Mouse (Mus musculus): ENCODE results near the gene Sec24d. TPM values are rescaled to one million over a fixed set of nuclear protein-coding genes. Genes with fewer than 3 reads are reported as not detected.

Gene Sec24d
- polyA plus RNA-seq, 1 experiment, result 20.8 TPM

DNA sequence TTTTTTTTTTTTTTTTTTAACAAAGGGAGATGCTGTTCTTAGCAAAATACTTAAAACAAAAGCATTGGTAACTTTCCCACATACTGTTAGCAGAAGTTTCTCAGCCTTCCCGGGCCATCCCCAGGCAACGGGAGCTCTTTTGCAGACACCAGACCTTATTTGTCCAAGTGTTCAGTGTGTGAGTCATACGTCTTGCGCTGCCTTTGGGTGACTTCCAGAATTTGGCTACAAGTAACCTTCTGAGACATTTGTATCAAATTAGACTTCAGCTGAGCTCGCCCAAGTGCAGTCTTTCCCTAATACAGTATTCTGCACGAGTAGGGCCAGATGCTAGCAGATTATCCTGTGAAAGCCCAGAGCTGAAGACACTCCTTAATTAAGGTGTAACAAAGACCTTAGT lies 62.0 kb downstream of the Sec24d start:
- TF ChIP-seq POLR2A (IDR thresholded peaks at IDR 0.05; ENCODE audit: low read depth, low read length), result no peak
- TF ChIP-seq CTCF (conservative IDR thresholded peaks at IDR 0.05; ENCODE audit: insufficient read depth, insufficient read length, low read depth, low read length), result no peak
- Histone ChIP-seq H3K36me3 (ENCODE audit: control insufficient read depth, insufficient read depth, low read length) (peaks cover 3% of the 10 kb centered on the region; the same call in 1 of the 2 replicates), H3K4me1 (ENCODE audit: control insufficient read depth, insufficient read depth, low read length) (no peaks in the 10 kb centered on the region), H3K27ac (ENCODE audit: insufficient read depth, low read depth, low read length) (no peak overlapping the region), H3K27me3 (replicated peaks; ENCODE audit: control insufficient read depth, insufficient read depth, low read length) (no peaks in the 10 kb centered on the region), H3K4me3 (ENCODE audit: insufficient read depth, low read depth, low read length) (no peak overlapping the region)
- peak; percentile 67 for DNase-seq
- WGBS, result 75% methylated on average over 6 of the region's 6 CpGs

DNA sequence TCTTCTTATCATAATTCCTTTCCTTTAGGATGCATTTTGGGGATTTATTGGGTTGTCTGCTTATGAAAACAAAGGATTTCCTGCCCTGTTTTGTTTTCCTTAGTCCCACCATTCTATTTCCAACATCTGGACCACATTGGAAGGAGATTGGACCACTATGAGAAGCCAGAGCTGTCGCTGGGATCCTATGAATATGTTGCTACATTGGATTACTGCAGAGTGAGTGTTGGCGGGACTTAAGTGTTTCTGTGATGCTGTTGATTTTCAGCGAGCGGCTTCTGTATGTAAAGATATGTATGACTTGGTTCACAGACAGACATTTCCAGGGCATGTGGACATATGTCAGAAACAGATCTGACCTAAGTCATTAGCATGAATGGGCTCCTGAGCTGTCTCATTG lies 63.0 kb downstream of the Sec24d start:
- Histone ChIP-seq H3K4me1 (ENCODE audit: control insufficient read depth, insufficient read depth, low read length) (no peaks in the 10 kb centered on the region), H3K27ac (ENCODE audit: insufficient read depth, low read depth, low read length) (no peak overlapping the region; the same call in 1 of the 2 replicates), H3K36me3 (ENCODE audit: control insufficient read depth, insufficient read depth, low read length) (peaks cover 3% of the 10 kb centered on the region; the same call in 1 of the 2 replicates), H3K4me3 (ENCODE audit: insufficient read depth, low read depth, low read length) (no peak overlapping the region), H3K27me3 (replicated peaks; ENCODE audit: control insufficient read depth, insufficient read depth, low read length) (no peaks in the 10 kb centered on the region)
- TF ChIP-seq POLR2A (IDR thresholded peaks at IDR 0.05; ENCODE audit: low read depth, low read length) (no peak), CTCF (conservative IDR thresholded peaks at IDR 0.05; ENCODE audit: insufficient read depth, insufficient read length, low read depth, low read length) (no peak)
- DNase-seq, result no peak
- 86% methylated on average over 4 of the region's 4 CpGs for WGBS

GRCm38 (mm10) chr3:123332330-123333054 lies 65.2 kb downstream of the Sec24d start:
- H3K4me3 ChIP-seq (ENCODE audit: insufficient read depth, low read depth, low read length), result no peak overlapping the region
- no peak for TF ChIP-seq POLR2A (IDR thresholded peaks at IDR 0.05; ENCODE audit: low read depth, low read length)
- TF ChIP-seq CTCF (conservative IDR thresholded peaks at IDR 0.05; ENCODE audit: insufficient read depth, insufficient read length, low read depth, low read length), result no peak
- H3K27me3 ChIP-seq (replicated peaks; ENCODE audit: control insufficient read depth, insufficient read depth, low read length), result no peaks in the 10 kb centered on the region
- no peak for DNase-seq
- peaks cover 3% of the 10 kb centered on the region; the same call in 1 of the 2 replicates for H3K36me3 ChIP-seq (ENCODE audit: control insufficient read depth, insufficient read depth, low read length)
- H3K4me1 ChIP-seq (ENCODE audit: control insufficient read depth, insufficient read depth, low read length), result no peaks in the 10 kb centered on the region
- H3K27ac ChIP-seq (ENCODE audit: insufficient read depth, low read depth, low read length), result no peak overlapping the region
- 74% methylated on average over 2 of the region's 2 CpGs for WGBS

DNA sequence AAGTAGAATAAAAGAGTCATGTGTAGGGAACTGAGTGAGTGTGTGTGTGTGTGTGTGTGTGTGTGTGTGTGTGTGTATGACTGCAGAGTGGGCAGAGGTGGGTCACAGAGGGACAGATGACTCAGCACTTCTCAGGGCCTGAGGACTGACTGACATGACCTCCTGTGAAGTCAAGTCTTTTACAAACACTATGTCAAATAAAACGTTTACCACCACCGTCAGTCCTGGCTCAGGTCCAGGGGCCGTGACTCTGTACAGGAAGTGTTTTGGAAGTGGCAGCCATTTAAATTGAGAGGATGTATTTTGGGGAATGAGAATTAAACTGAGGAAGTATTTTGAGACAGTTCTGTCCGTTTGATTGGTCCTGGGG lies 65.8 kb downstream of the Sec24d start:
- Histone ChIP-seq H3K27ac (ENCODE audit: insufficient read depth, low read depth, low read length) (no peak overlapping the region), H3K4me1 (ENCODE audit: control insufficient read depth, insufficient read depth, low read length) (no peaks in the 10 kb centered on the region), H3K27me3 (replicated peaks; ENCODE audit: control insufficient read depth, insufficient read depth, low read length) (no peaks in the 10 kb centered on the region), H3K4me3 (ENCODE audit: insufficient read depth, low read depth, low read length) (no peak overlapping the region), H3K36me3 (ENCODE audit: control insufficient read depth, insufficient read depth, low read length) (peaks cover 3% of the 10 kb centered on the region; the same call in 1 of the 2 replicates)
- TF ChIP-seq POLR2A (IDR thresholded peaks at IDR 0.05; ENCODE audit: low read depth, low read length) (no peak), CTCF (conservative IDR thresholded peaks at IDR 0.05; ENCODE audit: insufficient read depth, insufficient read length, low read depth, low read length) (no peak)
- peak; percentile 24 for DNase-seq
- WGBS, result 24% methylated on average over 4 of the region's 4 CpGs

- 77% methylated on average over 7 of the region's 7 CpGs for WGBS
- Histone ChIP-seq H3K27me3 (replicated peaks; ENCODE audit: control insufficient read depth, insufficient read depth, low read length) (no peaks in the 10 kb centered on the region), H3K27ac (ENCODE audit: insufficient read depth, low read depth, low read length) (no peak overlapping the region), H3K4me3 (ENCODE audit: insufficient read depth, low read depth, low read length) (no peak overlapping the region), H3K4me1 (ENCODE audit: control insufficient read depth, insufficient read depth, low read length) (no peaks in the 10 kb centered on the region), H3K36me3 (ENCODE audit: control insufficient read depth, insufficient read depth, low read length) (peaks cover 3% of the 10 kb centered on the region; the same call in 1 of the 2 replicates)
- no peak for TF ChIP-seq CTCF (conservative IDR thresholded peaks at IDR 0.05; ENCODE audit: insufficient read depth, insufficient read length, low read depth, low read length)
- no peak for TF ChIP-seq POLR2A (IDR thresholded peaks at IDR 0.05; ENCODE audit: low read depth, low read length)
- no peak for DNase-seq
Measured at GRCm38 (mm10) chr3:123334947-123335346, 67.7 kb downstream of the Sec24d start.

GRCm38 (mm10) chr3:123335480-123335879 lies 68.2 kb downstream of the Sec24d start:
- H3K27me3 ChIP-seq (replicated peaks; ENCODE audit: control insufficient read depth, insufficient read depth, low read length), result no peaks in the 10 kb centered on the region
- WGBS, result 50% methylated on average over 3 of the region's 3 CpGs
- DNase-seq, result peak; percentile 63
- TF ChIP-seq POLR2A (IDR thresholded peaks at IDR 0.05; ENCODE audit: low read depth, low read length) (no peak), CTCF (conservative IDR thresholded peaks at IDR 0.05; ENCODE audit: insufficient read depth, insufficient read length, low read depth, low read length) (no peak)
- peaks cover 3% of the 10 kb centered on the region; the same call in 1 of the 2 replicates for H3K36me3 ChIP-seq (ENCODE audit: control insufficient read depth, insufficient read depth, low read length)
- H3K4me1 ChIP-seq (ENCODE audit: control insufficient read depth, insufficient read depth, low read length), result no peaks in the 10 kb centered on the region
- no peak overlapping the region for H3K27ac ChIP-seq (ENCODE audit: insufficient read depth, low read depth, low read length)
- no peak overlapping the region for H3K4me3 ChIP-seq (ENCODE audit: insufficient read depth, low read depth, low read length)

GRCm38 (mm10) chr3:123336455-123336854 lies 69.2 kb downstream of the Sec24d start:
- TF ChIP-seq CTCF (conservative IDR thresholded peaks at IDR 0.05; ENCODE audit: insufficient read depth, insufficient read length, low read depth, low read length), result no peak
- TF ChIP-seq POLR2A (IDR thresholded peaks at IDR 0.05; ENCODE audit: low read depth, low read length), result no peak
- Histone ChIP-seq H3K27me3 (replicated peaks; ENCODE audit: control insufficient read depth, insufficient read depth, low read length) (no peaks in the 10 kb centered on the region), H3K4me3 (ENCODE audit: insufficient read depth, low read depth, low read length) (no peak overlapping the region), H3K4me1 (ENCODE audit: control insufficient read depth, insufficient read depth, low read length) (no peaks in the 10 kb centered on the region), H3K36me3 (ENCODE audit: control insufficient read depth, insufficient read depth, low read length) (no peaks in the 10 kb centered on the region), H3K27ac (ENCODE audit: insufficient read depth, low read depth, low read length) (no peak overlapping the region)
- 63% methylated on average over 7 of the region's 7 CpGs for WGBS
- DNase-seq, result no peak

All from kidney, adult 2 months (tissue).